Mouse (Mus musculus) right cerebral cortex, adult 2 months (tissue): ENCODE measurements around the gene Jchain.
A peak's percentile ranks its signal among the peaks of the same experiment; 100 is the strongest.
"Not testable (repeated sequence)": the region's sequence is repeated elsewhere in the genome, so short reads cannot be mapped to it uniquely, and the experiment has no call there.

Source experiments
- DNase-seq, 2 experiments: peaks; one replicate each; pipeline ENCODE4 v3.0.0; 2021 to 2022; ENCODE audit warnings: low spot score in 2 of 2

The Jchain gene

GRCm38 (mm10) chr5:88527657-88528056, at the start of gene Jchain:
Gene Jchain (minus strand): TSS chr5:88527891.
- DNase-seq = no peak

GRCm38 (mm10) chr5:88575506-88576338, 48.0 kb upstream of the Jchain start:
- DNase-seq = no peak

GRCm38 (mm10) chr5:88574829-88575228, 47.1 kb upstream of the Jchain start:
- DNase-seq = no peak

- DNase-seq = no peak
Observed at GRCm38 (mm10) chr5:88569541-88569940, 41.9 kb upstream of the Jchain start.

- no peak for DNase-seq
Observed at GRCm38 (mm10) chr5:88566034-88566841, 38.5 kb upstream of the Jchain start.

- peak; percentile 43 to 53 for DNase-seq
Observed at GRCm38 (mm10) chr5:88565148-88566033, 37.7 kb upstream of the Jchain start.

- DNase-seq = peak; percentile 58 to 63
Observed at GRCm38 (mm10) chr5:88564501-88565147, 36.9 kb upstream of the Jchain start, which contains the start of gene Rufy3. Gene Rufy3 (plus strand): TSS chr5:88565040.

GRCm38 (mm10) chr5:88562863-88563780, 35.4 kb upstream of the Jchain start:
- no peak for DNase-seq

GRCm38 (mm10) chr5:88561080-88561814, 33.6 kb upstream of the Jchain start:
- no peak for DNase-seq

GRCm38 (mm10) chr5:88558991-88559390, 31.3 kb upstream of the Jchain start:
- DNase-seq = no peak

- peak; percentile 94 to 98 for DNase-seq
Observed at GRCm38 (mm10) chr5:88554086-88554886, 26.6 kb upstream of the Jchain start, which contains the start of gene Utp3. Gene Utp3 (plus strand): TSS chr5:88554462.

- DNase-seq = no peak
Observed at GRCm38 (mm10) chr5:88553271-88554085, 25.8 kb upstream of the Jchain start.

- DNase-seq = no peak
Observed at GRCm38 (mm10) chr5:88545536-88545935, 17.8 kb upstream of the Jchain start.

GRCm38 (mm10) chr5:88544411-88544810, 16.7 kb upstream of the Jchain start:
- DNase-seq = not testable (repeated sequence)

- peak; percentile 53 to 54 for DNase-seq
Observed at GRCm38 (mm10) chr5:88542651-88543282, 15.1 kb upstream of the Jchain start.

GRCm38 (mm10) chr5:88540845-88541244, 13.2 kb upstream of the Jchain start:
- DNase-seq = no peak

GRCm38 (mm10) chr5:88534697-88535096, 7.0 kb upstream of the Jchain start:
- no peak for DNase-seq
